Mouse (Mus musculus) megakaryocyte, embryonic 14.5 days (primary cell): ENCODE measurements around the gene Hnrnpab.

Experiments
- FLI1 ChIP-seq: IDR thresholded peaks from 2 replicates; pipeline ENCODE4 v1.6.1; 2012; ENCODE audit warnings: low read length, inconsistent platforms, mixed read lengths
- GATA1 ChIP-seq: IDR thresholded peaks from 3 replicates; pipeline ENCODE4 v1.6.1; 2012; ENCODE audit warnings: mixed read lengths, low read length, inconsistent platforms, borderline replicate concordance

GRCm38 (mm10) chr11:51643761-51644160, 37.1 kb upstream of the Hnrnpab start:
- no peak for TF ChIP-seq GATA1
- no peak for TF ChIP-seq FLI1
